In the genomic region with DNA sequence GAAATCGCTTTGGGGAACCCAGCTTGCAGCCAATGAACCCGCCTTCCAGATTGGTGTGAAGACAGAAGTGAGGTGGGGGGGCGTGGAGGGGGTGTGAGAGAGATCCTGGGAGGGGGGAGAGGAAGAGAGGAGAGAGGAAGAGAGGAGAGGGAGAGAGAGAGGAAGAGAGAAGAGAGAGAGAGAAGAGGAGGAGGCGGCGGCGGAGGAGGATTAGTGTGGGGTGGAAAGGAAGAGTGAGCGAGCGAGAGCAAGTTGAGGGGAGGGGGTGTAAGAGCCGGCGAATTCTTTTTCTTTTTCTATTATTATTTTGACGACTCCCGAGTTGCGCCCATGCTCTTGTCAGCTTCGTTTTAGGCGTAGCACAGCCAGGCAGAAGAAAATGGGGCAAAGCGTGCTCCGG, we compare ENCODE assay signal across 8 mouse cellular contexts. TPM values are rescaled to one million over a fixed set of nuclear protein-coding genes. Genes with fewer than 3 reads are reported as not detected.
A peak's percentile ranks its signal among the peaks of the same experiment; 100 is the strongest.
DNase-seq lines count a peak whose midpoint lies in the region; ATAC-seq and TF ChIP-seq lines count a peak whose summit lies in the region.

No protein-coding gene starts in this region.

- no peak for DNase-seq in heart, postnatal 36 days
- peak; percentile 72 for DNase-seq in Muller cell, postnatal 12 days (ENCODE audit: inconsistent ontology term)
- no peak for DNase-seq in midbrain, embryonic 14.5 days
- no peak for DNase-seq in ovary, postnatal 36 days (ENCODE audit: low spot score)
- DNase-seq in gastrocnemius, postnatal 4 days (ENCODE audit: low spot score in 2 of 2), result no peak

- 25% methylated on average over 17 of the region's 17 CpGs for WGBS in heart, embryonic 14.5 days
- WGBS in embryonic facial prominence, embryonic 12.5 days, result 24% methylated on average over 16 of the region's 17 CpGs
- WGBS in intestine, postnatal 0 days, result 22% methylated on average over 17 of the region's 17 CpGs
- 16% methylated on average over 16 of the region's 17 CpGs for WGBS in midbrain, embryonic 14.5 days

- peak overlapping the region; percentile 15 to 59 for H3K27ac ChIP-seq in heart, embryonic 14.5 days (replicated peaks in 1 of 2; ENCODE audit: control insufficient read depth in 1 of 2, insufficient read depth in 1 of 2, low read depth in 2 of 2, low read length in 2 of 2)
- H3K27ac ChIP-seq in embryonic facial prominence, embryonic 12.5 days, result no peak overlapping the region
- no peak overlapping the region for H3K27ac ChIP-seq in intestine, postnatal 0 days (ENCODE audit: low read depth, low read length)
- H3K27ac ChIP-seq in midbrain, embryonic 14.5 days (replicated peaks; ENCODE audit: low read depth, low read length), result peak overlapping the region; percentile 64

- no peaks in the 10 kb centered on the region for H3K4me1 ChIP-seq in heart, embryonic 14.5 days (ENCODE audit: control insufficient read depth in 2 of 2, insufficient read depth in 2 of 2, low read length in 2 of 2)
- no peaks in the 10 kb centered on the region for H3K4me1 ChIP-seq in embryonic facial prominence, embryonic 12.5 days
- H3K4me1 ChIP-seq in intestine, postnatal 0 days (replicated peaks; ENCODE audit: control insufficient read depth, insufficient read depth, low read length), result no peaks in the 10 kb centered on the region
- H3K4me1 ChIP-seq in midbrain, embryonic 14.5 days (ENCODE audit: control insufficient read depth, insufficient read depth, low read length), result 0 out of 2 replicates have a peak, but pooled peaks cover 3% of the 10 kb centered on the region

- peak overlapping the region; percentile 70 for H3K9ac ChIP-seq in heart, embryonic 14.5 days (ENCODE audit: low read length)
- peak overlapping the region; percentile 44; the same call in 1 of the 2 replicates for H3K9ac ChIP-seq in embryonic facial prominence, embryonic 12.5 days
- H3K9ac ChIP-seq in intestine, postnatal 0 days (ENCODE audit: low read depth, low read length), result no peak overlapping the region
- peak overlapping the region; percentile 49 for H3K9ac ChIP-seq in midbrain, embryonic 14.5 days (replicated peaks; ENCODE audit: low read length)

- TF ChIP-seq CTCF in intestine, postnatal 0 days (IDR thresholded peaks at IDR 0.05; ENCODE audit: low read depth), result no peak

- H3K9me3 ChIP-seq in heart, embryonic 14.5 days (ENCODE audit: control insufficient read depth, low read length), result no peaks in the 10 kb centered on the region
- no peaks in the 10 kb centered on the region for H3K9me3 ChIP-seq in embryonic facial prominence, embryonic 12.5 days
- H3K9me3 ChIP-seq in intestine, postnatal 0 days (ENCODE audit: control insufficient read depth), result no peaks in the 10 kb centered on the region
- H3K9me3 ChIP-seq in midbrain, embryonic 14.5 days (ENCODE audit: control insufficient read depth, low read length), result no peaks in the 10 kb centered on the region

- H3K4me2 ChIP-seq in heart, embryonic 14.5 days (ENCODE audit: low read length), result peak overlapping the region; percentile 79
- H3K4me2 ChIP-seq in embryonic facial prominence, embryonic 12.5 days (replicated peaks), result peak overlapping the region; percentile 54
- peak overlapping the region; percentile 62 for H3K4me2 ChIP-seq in intestine, postnatal 0 days (replicated peaks; ENCODE audit: low read depth)
- H3K4me2 ChIP-seq in midbrain, embryonic 14.5 days (ENCODE audit: low read length), result peak overlapping the region; percentile 70

- intact Hi-C loops in heart, postnatal 36 days (cut with DNase I), result no loop called here

- no peaks in the 10 kb centered on the region for H3K27me3 ChIP-seq in heart, embryonic 14.5 days (ENCODE audit: control insufficient read depth, insufficient read depth, low read length)
- no peaks in the 10 kb centered on the region for H3K27me3 ChIP-seq in embryonic facial prominence, embryonic 12.5 days
- no peaks in the 10 kb centered on the region for H3K27me3 ChIP-seq in intestine, postnatal 0 days (replicated peaks; ENCODE audit: control insufficient read depth, insufficient read depth, low read length)
- no peaks in the 10 kb centered on the region for H3K27me3 ChIP-seq in midbrain, embryonic 14.5 days (ENCODE audit: control insufficient read depth, insufficient read depth, low read length)

- H3K4me3 ChIP-seq in heart, embryonic 14.5 days (ENCODE audit: control insufficient read depth in 1 of 2, insufficient read depth in 1 of 2, low read depth in 1 of 2, low read length in 2 of 2), result peak overlapping the region; percentile 52 to 63
- peak overlapping the region; percentile 40 for H3K4me3 ChIP-seq in embryonic facial prominence, embryonic 12.5 days
- peak overlapping the region; percentile 40 for H3K4me3 ChIP-seq in intestine, postnatal 0 days (ENCODE audit: low read depth, low read length)
- H3K4me3 ChIP-seq in midbrain, embryonic 14.5 days (replicated peaks; ENCODE audit: low read depth, low read length), result peak overlapping the region; percentile 47

- ATAC-seq in heart, embryonic 14.5 days (ENCODE audit: insufficient number of reproducible peaks, insufficient read depth, low FRiP score, low read depth), result no peak
- no peak for ATAC-seq in embryonic facial prominence, embryonic 12.5 days (ENCODE audit: insufficient number of reproducible peaks, insufficient read depth, low FRiP score, low TSS enrichment)
- no peak for ATAC-seq in intestine, postnatal 0 days
- no peak for ATAC-seq in midbrain, embryonic 14.5 days (ENCODE audit: low FRiP score, low TSS enrichment)

- no peaks in the 10 kb centered on the region for H3K36me3 ChIP-seq in heart, embryonic 14.5 days (ENCODE audit: control insufficient read depth, insufficient read depth, low read length)
- no peaks in the 10 kb centered on the region for H3K36me3 ChIP-seq in embryonic facial prominence, embryonic 12.5 days
- H3K36me3 ChIP-seq in intestine, postnatal 0 days (ENCODE audit: control insufficient read depth, insufficient read depth), result no peaks in the 10 kb centered on the region
- no peaks in the 10 kb centered on the region for H3K36me3 ChIP-seq in midbrain, embryonic 14.5 days (ENCODE audit: control insufficient read depth, insufficient read depth, low read length)

RNA-seq across cellular contexts. Expression of a gene that starts 0.5 kb away (rescaled TPM):
- polyA plus RNA-seq in heart, embryonic 14.5 days (2014; fragmentation: Nextera tagmentation; extraction: Ambion mirVana), result 6.7 and 7.8 TPM in 2 replicates
- 1 to 10 TPM; 1.4 to 1.5 TPM for total RNA-seq in heart, postnatal 36 days (2021)
- polyA plus RNA-seq in embryonic facial prominence, embryonic 12.5 days (2016; fragmentation: Nextera tagmentation; extraction: Ambion mirVana), result 7.4 and 7.8 TPM in 2 replicates
- polyA plus RNA-seq in intestine, postnatal 0 days (2015; fragmentation: Nextera tagmentation; extraction: Ambion mirVana), result 1.4 and 1.7 TPM in 2 replicates
- 14.9 and 17.1 TPM in 2 replicates for polyA plus RNA-seq in midbrain, embryonic 14.5 days (2014; fragmentation: Nextera tagmentation; extraction: Ambion mirVana)
- total RNA-seq in gastrocnemius, postnatal 4 days (2021), result 10 to 100 TPM in 1 of 2 experiments, 1 to 10 TPM in 1; 7.9 to 10.1 TPM

Comparison
In these comparisons a context has a peak if more than half of its experiments do, and no peak if none do; other contexts are left out.
1. H3K27ac ChIP-seq: peak in heart, embryonic 14.5 days (2 of 2) and midbrain, embryonic 14.5 days (single experiment); none in embryonic facial prominence, embryonic 12.5 days (single experiment) and intestine, postnatal 0 days (single experiment).
2. Peak in every context shown above with its lines, with median percentiles within 50 percentile points of each other: H3K4me2 ChIP-seq and H3K4me3 ChIP-seq.